ENCODE assay signal across 28 mouse cellular contexts in genomic region chr3:130217705-130218104, GRCm38 (mm10).
DNase-seq lines count a peak whose midpoint lies in the region; ATAC-seq and TF ChIP-seq lines count a peak whose summit lies in the region.
"Had no signal": no experiment of that assay in that cellular context is flagged by ENCODE, and none has a peak within 500 bp of the region (broad histone marks: within the 10 kb centered on the region; RNA-seq: fewer than 3 reads in every experiment).

No protein-coding gene starts in this region.

- no peak overlapping the region for H3K27ac ChIP-seq in forebrain, embryonic 14.5 days (ENCODE audit: low read depth, low read length)
- no peak overlapping the region for H3K27ac ChIP-seq in forebrain, embryonic 15.5 days (replicated peaks)
- no peak overlapping the region for H3K27ac ChIP-seq in midbrain, embryonic 16.5 days (ENCODE audit: low read length)
- H3K27ac ChIP-seq in midbrain, embryonic 11.5 days (ENCODE audit: low read depth, low read length), result no peak overlapping the region
- H3K27ac ChIP-seq in small intestine, adult 2 months (ENCODE audit: insufficient read depth, low read depth, low read length), result peak overlapping the region; percentile 74
- H3K27ac ChIP-seq: embryonic facial prominence, embryonic 13.5 days; embryonic facial prominence, embryonic 15.5 days; forebrain, embryonic 10.5 days; forebrain, embryonic 12.5 days had no signal

- no peak for ATAC-seq in forebrain, embryonic 14.5 days
- no peak for ATAC-seq in forebrain, embryonic 15.5 days (replicated peaks)
- ATAC-seq in midbrain, embryonic 16.5 days, result 0 out of 2 replicates have a peak, but pooled peaks have one; percentile 59
- ATAC-seq in midbrain, embryonic 11.5 days (ENCODE audit: low FRiP score), result no peak
- ATAC-seq: activated CD4-positive, CD25-positive, alpha-beta regulatory T cell, adult 4 months; CD4-positive, CD25-positive, alpha-beta regulatory T cell, adult 4 months; forebrain, embryonic 16.5 days; Patski had no signal

- peak; percentile 2 for DNase-seq in forebrain, embryonic 14.5 days (ENCODE audit: low spot score)
- no peak for DNase-seq in midbrain, embryonic 11.5 days (ENCODE audit: low spot score, missing footprints)
- DNase-seq in kidney, adult 9 months, result no peak
- DNase-seq: adrenal gland, adult 8-10 months; adrenal gland, postnatal 14 days; adrenal gland, postnatal 36 days; B cell, adult 2 months; cerebellum, adult 11 months; cerebellum, adult 18-20 months; cerebellum, adult 8-10 months; cerebellum, adult 9-11 months; cerebellum, postnatal 14 days; cerebellum, postnatal 36 days; embryo, embryonic 11 days had no signal

- H3K9ac ChIP-seq in forebrain, embryonic 14.5 days (ENCODE audit: low read length), result no peak overlapping the region
- no peak overlapping the region for H3K9ac ChIP-seq in forebrain, embryonic 15.5 days (replicated peaks)
- no peak overlapping the region for H3K9ac ChIP-seq in midbrain, embryonic 16.5 days (ENCODE audit: low read depth, low read length)
- no peak overlapping the region for H3K9ac ChIP-seq in midbrain, embryonic 11.5 days (ENCODE audit: low read length)
- H3K9ac ChIP-seq: embryonic facial prominence, embryonic 13.5 days; embryonic facial prominence, embryonic 15.5 days; forebrain, embryonic 12.5 days had no signal

- H3K4me1 ChIP-seq in forebrain, embryonic 14.5 days (ENCODE audit: control insufficient read depth, insufficient read depth, low read length), result no peaks in the 10 kb centered on the region
- no peaks in the 10 kb centered on the region for H3K4me1 ChIP-seq in forebrain, embryonic 15.5 days
- peaks cover 2% of the 10 kb centered on the region; the same call in 1 of the 2 replicates for H3K4me1 ChIP-seq in midbrain, embryonic 16.5 days (ENCODE audit: control insufficient read depth, insufficient read depth, low read length)
- H3K4me1 ChIP-seq in midbrain, embryonic 11.5 days (ENCODE audit: control insufficient read depth, insufficient read depth, low read length), result no peaks in the 10 kb centered on the region
- peaks cover 19% of the 10 kb centered on the region for H3K4me1 ChIP-seq in small intestine, adult 2 months (ENCODE audit: control insufficient read depth, insufficient read depth, insufficient read length, low read length)
- H3K4me1 ChIP-seq: embryonic facial prominence, embryonic 15.5 days; forebrain, embryonic 10.5 days; forebrain, embryonic 12.5 days had no signal

- H3K27me3 ChIP-seq in forebrain, embryonic 14.5 days (replicated peaks; ENCODE audit: control insufficient read depth, insufficient read depth, low read length), result no peaks in the 10 kb centered on the region
- no peaks in the 10 kb centered on the region for H3K27me3 ChIP-seq in forebrain, embryonic 15.5 days
- H3K27me3 ChIP-seq in midbrain, embryonic 16.5 days (ENCODE audit: control insufficient read depth, insufficient read depth, low read depth, low read length), result no peaks in the 10 kb centered on the region
- H3K27me3 ChIP-seq in midbrain, embryonic 11.5 days (ENCODE audit: control insufficient read depth, insufficient read depth, low read length), result no peaks in the 10 kb centered on the region
- H3K27me3 ChIP-seq in small intestine, adult 2 months (ENCODE audit: control insufficient read depth, insufficient read depth, low read length), result no peaks in the 10 kb centered on the region
- H3K27me3 ChIP-seq: CH12.LX; embryonic facial prominence, embryonic 13.5 days; embryonic facial prominence, embryonic 15.5 days; forebrain, embryonic 12.5 days; Patski had no signal

- no peak for TF ChIP-seq CTCF in small intestine, adult 2 months (IDR thresholded peaks at IDR 0.05; ENCODE audit: extremely low read depth, insufficient read length, insufficient replicate concordance, low read depth, low read length)

- TF ChIP-seq POLR2A in small intestine, adult 2 months (IDR thresholded peaks at IDR 0.05; ENCODE audit: low read depth, low read length), result no peak

- WGBS in forebrain, embryonic 14.5 days, result 85% methylated on average over 2 of the region's 2 CpGs
- 82% methylated on average over 2 of the region's 2 CpGs for WGBS in forebrain, embryonic 15.5 days
- 57% methylated on average over 2 of the region's 2 CpGs for WGBS in midbrain, embryonic 16.5 days
- WGBS in midbrain, embryonic 11.5 days, result 78% methylated on average over 2 of the region's 2 CpGs
- WGBS in small intestine, adult 2 months, result 36% methylated on average over 2 of the region's 2 CpGs

- H3K4me2 ChIP-seq in forebrain, embryonic 14.5 days (ENCODE audit: low read length), result no peak overlapping the region
- H3K4me2 ChIP-seq in forebrain, embryonic 15.5 days (replicated peaks), result no peak overlapping the region
- no peak overlapping the region for H3K4me2 ChIP-seq in midbrain, embryonic 16.5 days (ENCODE audit: low read length)
- H3K4me2 ChIP-seq in midbrain, embryonic 11.5 days, result no peak overlapping the region
- H3K4me2 ChIP-seq: embryonic facial prominence, embryonic 13.5 days; embryonic facial prominence, embryonic 15.5 days; forebrain, embryonic 12.5 days had no signal

- H3K4me3 ChIP-seq in forebrain, embryonic 14.5 days (ENCODE audit: low read depth, low read length), result no peak overlapping the region
- no peak overlapping the region for H3K4me3 ChIP-seq in forebrain, embryonic 15.5 days
- H3K4me3 ChIP-seq in midbrain, embryonic 16.5 days (ENCODE audit: low read depth, low read length), result no peak overlapping the region
- no peak overlapping the region for H3K4me3 ChIP-seq in midbrain, embryonic 11.5 days (ENCODE audit: low read depth, low read length)
- no peak overlapping the region for H3K4me3 ChIP-seq in small intestine, adult 2 months (ENCODE audit: low read depth, low read length)
- H3K4me3 ChIP-seq: embryonic facial prominence, embryonic 13.5 days; embryonic facial prominence, embryonic 15.5 days; erythroblast, embryonic 14.5 days; forebrain, embryonic 10.5 days; forebrain, embryonic 12.5 days had no signal

- no peaks in the 10 kb centered on the region for H3K9me3 ChIP-seq in forebrain, embryonic 14.5 days (replicated peaks; ENCODE audit: control insufficient read depth, low read length)
- no peaks in the 10 kb centered on the region for H3K9me3 ChIP-seq in forebrain, embryonic 15.5 days
- no peaks in the 10 kb centered on the region for H3K9me3 ChIP-seq in midbrain, embryonic 16.5 days (replicated peaks; ENCODE audit: control insufficient read depth, low read length, poor library complexity, severe bottlenecking)
- no peaks in the 10 kb centered on the region for H3K9me3 ChIP-seq in midbrain, embryonic 11.5 days (ENCODE audit: control insufficient read depth, low read length)
- H3K9me3 ChIP-seq: embryonic facial prominence, embryonic 13.5 days; embryonic facial prominence, embryonic 15.5 days; forebrain, embryonic 10.5 days; forebrain, embryonic 12.5 days had no signal

- no peaks in the 10 kb centered on the region for H3K36me3 ChIP-seq in forebrain, embryonic 14.5 days (ENCODE audit: control insufficient read depth, insufficient read depth, low read length)
- H3K36me3 ChIP-seq in forebrain, embryonic 15.5 days, result no peaks in the 10 kb centered on the region
- H3K36me3 ChIP-seq in midbrain, embryonic 16.5 days (ENCODE audit: control insufficient read depth, insufficient read depth, low read length), result no peaks in the 10 kb centered on the region
- no peaks in the 10 kb centered on the region for H3K36me3 ChIP-seq in midbrain, embryonic 11.5 days (ENCODE audit: control insufficient read depth, insufficient read depth, low read length)
- H3K36me3 ChIP-seq in small intestine, adult 2 months (ENCODE audit: control insufficient read depth, insufficient read depth, low read length), result no peaks in the 10 kb centered on the region
- H3K36me3 ChIP-seq: embryonic facial prominence, embryonic 13.5 days; embryonic facial prominence, embryonic 15.5 days; forebrain, embryonic 10.5 days; forebrain, embryonic 12.5 days; G1E had no signal
